Mouse (Mus musculus): ENCODE data around the gene Ddx17. TPM values are rescaled to one million over a fixed set of nuclear protein-coding genes. Genes with fewer than 3 reads are reported as not detected.

Gene Ddx17
- polyA plus RNA-seq, 1 experiment: 96.2 TPM

- H3K4me3 ChIP-seq: peak within 1 kb of the TSS; percentile 63
- peaks cover 29% of the 10 kb centered on the region for H3K79me2 ChIP-seq (ENCODE audit: control insufficient read depth, insufficient read depth)
- H3K27me3 ChIP-seq (ENCODE audit: control insufficient read depth, insufficient read depth, insufficient read length): peaks cover 2% of the 10 kb centered on the region
- peak within 1 kb of the TSS; percentile 8 for H3ac ChIP-seq (ENCODE audit: control insufficient read depth, insufficient read length)
- TF ChIP-seq MYOG (IDR thresholded peaks at IDR 0.05; ENCODE audit: control insufficient read depth in 1 of 3, insufficient read depth in 1 of 3, insufficient read length in 2 of 3, low read depth in 2 of 3) (no peak), REST (IDR thresholded peaks at IDR 0.05; ENCODE audit: insufficient read depth, insufficient read length) (no peak), TCF12 (IDR thresholded peaks at IDR 0.05; ENCODE audit: insufficient read depth, poor library complexity, severe bottlenecking) (no peak), SRF (IDR thresholded peaks at IDR 0.05; ENCODE audit: control insufficient read depth, insufficient read length, low read depth) (no peak), POLR2A (IDR thresholded peaks at IDR 0.05; ENCODE audit: insufficient read length, low read depth) (peak; percentile 100), MAX (IDR thresholded peaks at IDR 0.05; ENCODE audit: low read depth) (no peak), TCF3 (IDR thresholded peaks at IDR 0.05; ENCODE audit: insufficient read length, low read depth) (no peak), MYOD1 (IDR thresholded peaks at IDR 0.05; ENCODE audit: control insufficient read depth in 1 of 3, insufficient read length in 2 of 3, low read depth in 2 of 3) (peak in 1 of 3 experiments; percentile 46), USF1 (IDR thresholded peaks at IDR 0.05; ENCODE audit: low read depth) (no peak), POLR2AphosphoS2 (IDR thresholded peaks at IDR 0.05; ENCODE audit: insufficient read length, low read depth) (peak; percentile 100), E2F4 (IDR thresholded peaks at IDR 0.05; ENCODE audit: insufficient read depth) (peak; percentile 19), CEBPB (IDR thresholded peaks at IDR 0.05; ENCODE audit: insufficient read depth, poor library complexity, severe bottlenecking) (no peak)
- no peaks in the 10 kb centered on the region for H3K36me3 ChIP-seq (ENCODE audit: control insufficient read depth, insufficient read depth)
- peak within 1 kb of the TSS; percentile 88 for H3K4me2 ChIP-seq (ENCODE audit: low read depth)
These were observed 30.1 kb downstream of the Ddx17 start, which contains the start of gene Kdelr3 for GRCm38 (mm10) chr15:79516171-79517096. Gene Kdelr3, plus strand, starts transcription at chr15:79516411.

DNA sequence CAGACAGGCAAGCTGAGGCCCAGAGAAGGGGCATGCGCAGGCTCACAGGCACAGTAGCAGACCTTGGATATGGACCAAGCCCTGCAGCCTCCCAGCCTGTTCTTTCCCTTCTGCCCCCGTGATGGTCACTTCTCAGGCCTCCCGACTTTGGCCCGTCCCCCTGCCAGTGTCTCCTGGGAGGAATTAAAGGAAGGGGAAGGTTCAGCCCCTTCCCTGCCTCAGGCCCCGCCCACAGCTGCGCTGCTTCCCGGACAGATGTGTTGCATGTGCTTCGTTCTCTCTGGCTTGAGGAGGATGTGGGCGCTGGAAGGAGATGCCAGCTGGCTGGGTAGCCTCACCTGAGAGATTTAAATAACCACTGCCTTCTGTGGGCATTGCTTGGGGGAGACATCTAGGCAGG lies 32.6 kb downstream of the Ddx17 start:
- Histone ChIP-seq H3K4me2 (ENCODE audit: low read depth) (no peak overlapping the region), H3ac (ENCODE audit: control insufficient read depth, insufficient read length) (no peak overlapping the region), H3K36me3 (ENCODE audit: control insufficient read depth, insufficient read depth) (no peaks in the 10 kb centered on the region), H3K4me3 (no peak overlapping the region), H3K79me2 (ENCODE audit: control insufficient read depth, insufficient read depth) (peaks cover 17% of the 10 kb centered on the region), H3K27me3 (ENCODE audit: control insufficient read depth, insufficient read depth, insufficient read length) (peaks cover 20% of the 10 kb centered on the region)
- no peak for TF ChIP-seq CEBPB (IDR thresholded peaks at IDR 0.05; ENCODE audit: insufficient read depth, poor library complexity, severe bottlenecking)

- H3K4me3 ChIP-seq: peak overlapping the region; percentile 4
- no peaks in the 10 kb centered on the region for H3K36me3 ChIP-seq (ENCODE audit: control insufficient read depth, insufficient read depth)
- peak overlapping the region; percentile 66 for H3K4me2 ChIP-seq (ENCODE audit: low read depth)
- H3K79me2 ChIP-seq (ENCODE audit: control insufficient read depth, insufficient read depth): no peaks in the 10 kb centered on the region
- peaks cover 41% of the 10 kb centered on the region for H3K27me3 ChIP-seq (ENCODE audit: control insufficient read depth, insufficient read depth, insufficient read length)
- no peak for TF ChIP-seq TCF3 (IDR thresholded peaks at IDR 0.05; ENCODE audit: insufficient read length, low read depth)
- TF ChIP-seq USF1 (IDR thresholded peaks at IDR 0.05; ENCODE audit: low read depth): no peak
- TF ChIP-seq POLR2A (IDR thresholded peaks at IDR 0.05; ENCODE audit: insufficient read length, low read depth): no peak
- TF ChIP-seq E2F4 (IDR thresholded peaks at IDR 0.05; ENCODE audit: insufficient read depth): no peak
- TF ChIP-seq MAX (IDR thresholded peaks at IDR 0.05; ENCODE audit: low read depth): no peak
- TF ChIP-seq MYOD1 (IDR thresholded peaks at IDR 0.05; ENCODE audit: control insufficient read depth in 1 of 3, insufficient read length in 2 of 3, low read depth in 2 of 3): no peak
- TF ChIP-seq MYOG (IDR thresholded peaks at IDR 0.05; ENCODE audit: control insufficient read depth in 1 of 3, insufficient read depth in 1 of 3, insufficient read length in 2 of 3, low read depth in 2 of 3): no peak
- TF ChIP-seq REST (IDR thresholded peaks at IDR 0.05; ENCODE audit: insufficient read depth, insufficient read length): no peak
- no peak for TF ChIP-seq CEBPB (IDR thresholded peaks at IDR 0.05; ENCODE audit: insufficient read depth, poor library complexity, severe bottlenecking)
- TF ChIP-seq SRF (IDR thresholded peaks at IDR 0.05; ENCODE audit: control insufficient read depth, insufficient read length, low read depth): no peak
- TF ChIP-seq TCF12 (IDR thresholded peaks at IDR 0.05; ENCODE audit: insufficient read depth, poor library complexity, severe bottlenecking): no peak
- no peak for TF ChIP-seq POLR2AphosphoS2 (IDR thresholded peaks at IDR 0.05; ENCODE audit: insufficient read length, low read depth)
- no peak overlapping the region for H3ac ChIP-seq (ENCODE audit: control insufficient read depth, insufficient read length)
These were observed 34.8 kb downstream of the Ddx17 start for GRCm38 (mm10) chr15:79511553-79512320.

DNA sequence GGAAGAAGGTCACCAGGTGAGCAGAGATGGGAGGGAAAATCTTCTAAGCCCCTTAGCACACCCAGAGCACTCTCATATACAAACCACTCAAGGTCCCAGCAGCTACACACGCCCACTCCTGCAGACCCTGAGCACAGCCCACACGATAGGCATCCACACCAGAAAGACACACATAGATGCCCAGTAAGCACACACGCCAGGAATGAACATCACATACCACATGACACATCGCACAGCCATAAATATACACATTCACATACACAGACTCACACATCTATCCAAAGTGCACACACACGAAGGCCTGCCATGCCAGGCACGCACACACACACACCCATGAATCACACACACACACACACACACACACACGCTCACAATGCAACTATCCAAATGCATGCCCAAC lies 36.1 kb downstream of the Ddx17 start:
- Histone ChIP-seq H3K4me3 (peak overlapping the region; percentile 4), H3K79me2 (ENCODE audit: control insufficient read depth, insufficient read depth) (no peaks in the 10 kb centered on the region), H3ac (ENCODE audit: control insufficient read depth, insufficient read length) (no peak overlapping the region), H3K27me3 (ENCODE audit: control insufficient read depth, insufficient read depth, insufficient read length) (peaks cover 54% of the 10 kb centered on the region), H3K4me2 (ENCODE audit: low read depth) (no peak overlapping the region), H3K36me3 (ENCODE audit: control insufficient read depth, insufficient read depth) (no peaks in the 10 kb centered on the region)
- TF ChIP-seq TCF12 (IDR thresholded peaks at IDR 0.05; ENCODE audit: insufficient read depth, poor library complexity, severe bottlenecking) (no peak), TCF3 (IDR thresholded peaks at IDR 0.05; ENCODE audit: insufficient read length, low read depth) (no peak), E2F4 (IDR thresholded peaks at IDR 0.05; ENCODE audit: insufficient read depth) (no peak), CEBPB (IDR thresholded peaks at IDR 0.05; ENCODE audit: insufficient read depth, poor library complexity, severe bottlenecking) (no peak), MYOD1 (IDR thresholded peaks at IDR 0.05; ENCODE audit: control insufficient read depth in 1 of 3, insufficient read length in 2 of 3, low read depth in 2 of 3) (no peak), POLR2AphosphoS2 (IDR thresholded peaks at IDR 0.05; ENCODE audit: insufficient read length, low read depth) (no peak), USF1 (IDR thresholded peaks at IDR 0.05; ENCODE audit: low read depth) (no peak), MAX (IDR thresholded peaks at IDR 0.05; ENCODE audit: low read depth) (no peak), SRF (IDR thresholded peaks at IDR 0.05; ENCODE audit: control insufficient read depth, insufficient read length, low read depth) (no peak), REST (IDR thresholded peaks at IDR 0.05; ENCODE audit: insufficient read depth, insufficient read length) (no peak)
